Mouse (Mus musculus) G1E (cell line): ENCODE data around the gene Ctcfl. TPM values are rescaled to one million over a fixed set of nuclear protein-coding genes. Genes with fewer than 3 reads are reported as not detected.

Source experiments
- ATAC-seq: 2 replicates; pipeline ENCODE4 v1.8.0; 2016; ENCODE audit warnings: mild to moderate bottlenecking; ENCODE audit not compliant: insufficient number of reproducible peaks, poor library complexity, low FRiP score, severe bottlenecking; ENCODE audit errors: extremely low read depth
- DNase-seq: peaks from one replicate; pipeline ENCODE4 v3.0.0; 2012; ENCODE audit warnings: low spot score
- H3K27me3 ChIP-seq: 2 replicates; pipeline ENCODE4 v1.6.1; 2012; ENCODE audit warnings: mild to moderate bottlenecking, low read length, inconsistent platforms; ENCODE audit not compliant: insufficient read depth
- H3K36me3 ChIP-seq: replicated peaks from 2 replicates; pipeline ENCODE3; 2012; ENCODE audit warnings: mild to moderate bottlenecking, inconsistent platforms
- H3K4me1 ChIP-seq: 2 replicates; pipeline ENCODE4 v1.6.1; 2012; ENCODE audit warnings: low read depth, low read length, inconsistent platforms, mixed read lengths; ENCODE audit not compliant: insufficient read depth
- H3K4me3 ChIP-seq: 2 replicates; pipeline ENCODE4 v1.5.1; 2012; ENCODE audit warnings: low read depth, mild to moderate bottlenecking, inconsistent platforms, low read length, moderate library complexity, mixed read lengths
- H3K9me3 ChIP-seq: replicated peaks from 2 replicates; pipeline ENCODE4 v1.6.1; 2012; ENCODE audit warnings: inconsistent platforms
- CTCF ChIP-seq: IDR thresholded peaks from 2 replicates; pipeline ENCODE4 v1.5.1; 2012; ENCODE audit warnings: low read depth, low read length, inconsistent platforms, mixed read lengths
- GATA1 ChIP-seq: IDR thresholded peaks from 2 replicates; pipeline ENCODE4 v1.6.1; 2012; ENCODE audit warnings: borderline replicate concordance, low read length, inconsistent platforms, mixed read lengths
- GATA2 ChIP-seq: IDR thresholded peaks from 2 replicates; pipeline ENCODE4 v1.6.1; 2012; ENCODE audit warnings: low read depth, low read length, inconsistent platforms, borderline replicate concordance
- POLR2AphosphoS5 ChIP-seq: IDR thresholded peaks from 2 replicates; pipeline ENCODE4 v1.6.1; 2012; ENCODE audit warnings: low read depth, low read length, inconsistent platforms; ENCODE audit not compliant: insufficient replicate concordance
- TAL1 ChIP-seq: conservative IDR thresholded peaks from 2 replicates; pipeline ENCODE4 v1.6.1; 2012; ENCODE audit warnings: low read depth, low read length, inconsistent platforms, mixed read lengths
- polyA plus RNA-seq: library from polyadenylated mRNA; stranded (reverse); fragments of >175 nt; gene quantifications from 2 replicates; pipeline ENCODE4 v1.2.3, GENCODE M21; 2012
- total RNA-seq, 2 experiments: library from RNA; stranded (forward) in 1 of 2; stranded (reverse) in 1 of 2; fragments of 200-1000 nt in 1 of 2; fragments of >200 nt in 1 of 2; fragmentation: Nextera tagmentation in 1 of 2; gene quantifications; 2 replicates each; pipeline ENCODE4 v1.2.3; 2014 to 2017

Gene Ctcfl
- total RNA-seq (2014; fragmentation: Nextera tagmentation) (not detected in 2 replicates), total RNA-seq (2017) (not detected in 2 replicates), polyA plus RNA-seq (not detected in 2 replicates)

DNA sequence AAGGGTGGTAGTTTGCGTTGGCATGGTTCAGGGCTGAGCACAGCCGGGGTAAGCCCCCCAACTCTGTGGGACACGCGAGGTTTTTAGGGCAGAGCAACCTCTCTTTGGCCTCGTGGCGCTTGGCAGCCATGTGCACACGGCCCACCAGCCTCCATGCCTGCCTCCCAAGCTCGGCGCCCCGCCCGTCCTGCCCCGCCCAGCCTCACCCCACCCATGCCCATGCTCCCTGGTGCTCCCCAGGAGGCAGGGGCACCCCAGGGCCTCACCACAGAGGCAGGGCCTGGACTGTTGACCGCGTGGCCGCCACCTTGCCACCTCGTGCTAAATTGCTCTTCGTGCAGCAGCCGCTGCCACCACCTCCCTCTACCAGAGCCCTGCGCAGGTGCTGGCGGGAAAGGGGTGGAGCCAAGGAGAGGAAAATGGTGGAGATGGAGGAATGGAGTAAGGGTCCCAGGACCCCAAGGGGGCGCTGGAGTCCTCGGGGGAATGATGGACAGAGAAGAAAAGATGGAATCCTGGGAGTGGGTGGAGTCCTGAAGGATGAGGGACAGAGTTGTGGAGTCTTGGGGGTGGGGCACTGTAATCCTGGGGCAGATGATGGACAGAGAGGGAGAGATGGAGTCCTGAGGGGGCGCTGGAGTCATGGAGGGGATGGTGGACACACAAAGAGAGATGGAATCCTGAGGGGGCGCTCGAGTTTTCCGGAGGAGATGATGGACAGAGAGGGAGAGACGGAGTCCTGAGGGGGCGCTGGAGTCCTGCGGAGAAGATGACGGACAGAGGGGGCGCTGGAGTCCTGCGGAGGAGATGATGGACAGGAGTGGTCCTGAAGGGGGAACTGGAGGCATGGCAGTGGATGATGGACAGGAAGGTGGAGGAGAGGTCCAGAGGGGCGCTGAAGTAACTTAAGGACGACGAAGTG, at the start of gene Ctcfl:
Gene Ctcfl, minus strand, starts transcription at position 503 of the 922 bp plus-strand sequence.
- H3K27me3 ChIP-seq = no peaks in the 10 kb centered on the region
- no peak for ATAC-seq
- no peaks in the 10 kb centered on the region for H3K36me3 ChIP-seq
- no peak for TF ChIP-seq GATA1
- no peak for TF ChIP-seq TAL1
- no peak for TF ChIP-seq GATA2
- TF ChIP-seq CTCF = no peak
- TF ChIP-seq POLR2AphosphoS5 = no peak
- H3K4me3 ChIP-seq = no peak within 1 kb of the TSS; the same call in 1 of the 2 replicates
- H3K4me1 ChIP-seq = no peaks in the 10 kb centered on the region
- peaks cover 78% of the 10 kb centered on the region for H3K9me3 ChIP-seq
- no peak for DNase-seq

DNA sequence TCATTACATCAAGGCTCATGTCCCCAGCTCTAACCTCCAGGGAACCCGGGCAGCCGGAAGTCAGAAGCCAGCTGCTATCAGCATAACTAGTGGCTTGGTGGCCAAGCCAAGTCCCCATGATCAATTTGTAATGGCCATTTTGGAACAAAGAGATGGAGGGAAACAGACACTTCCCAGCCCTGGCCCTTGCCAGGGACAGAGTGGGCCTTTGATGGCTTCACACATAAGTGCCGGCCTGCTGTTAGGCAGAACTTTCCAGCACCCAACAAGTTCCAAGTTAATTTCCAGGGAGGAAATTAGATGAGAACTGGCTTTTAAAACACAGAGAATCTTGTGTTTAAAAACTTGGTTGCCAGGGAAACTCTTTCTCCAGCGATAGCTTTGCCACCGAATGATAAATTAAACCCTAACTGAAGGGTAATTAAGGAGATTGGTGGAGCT, 49.1 kb upstream of the Ctcfl start:
- Histone ChIP-seq H3K27me3 (no peaks in the 10 kb centered on the region), H3K36me3 (no peaks in the 10 kb centered on the region), H3K9me3 (peaks cover 94% of the 10 kb centered on the region), H3K4me1 (no peaks in the 10 kb centered on the region), H3K4me3 (no peak overlapping the region)
- no peak for ATAC-seq
- no peak for DNase-seq
- TF ChIP-seq CTCF (no peak), GATA2 (no peak), POLR2AphosphoS5 (no peak), GATA1 (no peak), TAL1 (no peak)

DNA sequence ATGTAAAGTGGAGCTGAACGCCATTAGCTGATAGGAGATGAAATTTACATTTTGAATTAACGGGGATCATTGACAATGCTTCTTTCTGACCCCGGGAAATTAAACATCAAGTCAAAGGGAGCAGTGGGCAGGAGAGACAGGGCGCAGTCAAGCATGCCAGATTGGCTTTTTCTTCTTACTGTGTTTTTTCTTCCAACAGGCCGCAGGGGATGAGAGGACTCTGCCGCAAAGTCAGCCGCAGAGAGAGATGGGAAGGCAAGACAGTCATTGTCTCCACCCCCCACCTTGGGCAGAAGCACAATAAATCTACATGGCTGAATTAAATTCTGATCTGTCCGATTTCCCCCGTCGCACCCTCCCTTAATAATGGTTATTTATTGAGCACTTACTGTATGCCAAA, 46.0 kb upstream of the Ctcfl start:
- H3K27me3 ChIP-seq = no peaks in the 10 kb centered on the region
- ATAC-seq (no peak), DNase-seq (no peak)
- H3K4me3 ChIP-seq = no peak overlapping the region
- TF ChIP-seq CTCF (no peak), TAL1 (no peak)
- H3K9me3 ChIP-seq = peaks cover 92% of the 10 kb centered on the region
- H3K36me3 ChIP-seq = no peaks in the 10 kb centered on the region
- H3K4me1 ChIP-seq = no peaks in the 10 kb centered on the region

DNA sequence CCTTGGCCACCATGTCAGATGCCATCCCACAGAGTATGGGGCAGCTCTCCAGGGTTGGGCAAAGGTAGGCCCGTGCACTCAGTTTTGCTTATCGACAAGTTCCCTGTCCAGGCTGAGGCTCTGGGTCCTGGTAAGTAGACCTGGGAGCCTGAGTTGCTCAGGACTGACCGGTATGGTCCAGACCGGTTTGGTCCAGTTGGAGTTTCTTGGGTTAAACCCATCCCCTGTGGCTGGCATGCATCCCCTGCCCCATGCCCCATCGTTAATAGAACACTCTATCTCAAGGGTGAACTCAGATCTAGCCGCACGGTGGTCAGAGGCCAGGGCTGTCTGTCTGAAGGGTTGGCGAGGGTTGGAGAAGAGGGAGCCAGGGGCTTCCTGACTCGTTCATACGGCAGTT, 45.6 kb upstream of the Ctcfl start:
- Histone ChIP-seq H3K4me3 (no peak overlapping the region), H3K9me3 (peaks cover 92% of the 10 kb centered on the region), H3K4me1 (no peaks in the 10 kb centered on the region), H3K36me3 (no peaks in the 10 kb centered on the region), H3K27me3 (no peaks in the 10 kb centered on the region)
- no peak for TF ChIP-seq CTCF
- no peak for TF ChIP-seq POLR2AphosphoS5
- no peak for TF ChIP-seq GATA2
- TF ChIP-seq GATA1 = no peak
- DNase-seq (no peak), ATAC-seq (no peak)

DNA sequence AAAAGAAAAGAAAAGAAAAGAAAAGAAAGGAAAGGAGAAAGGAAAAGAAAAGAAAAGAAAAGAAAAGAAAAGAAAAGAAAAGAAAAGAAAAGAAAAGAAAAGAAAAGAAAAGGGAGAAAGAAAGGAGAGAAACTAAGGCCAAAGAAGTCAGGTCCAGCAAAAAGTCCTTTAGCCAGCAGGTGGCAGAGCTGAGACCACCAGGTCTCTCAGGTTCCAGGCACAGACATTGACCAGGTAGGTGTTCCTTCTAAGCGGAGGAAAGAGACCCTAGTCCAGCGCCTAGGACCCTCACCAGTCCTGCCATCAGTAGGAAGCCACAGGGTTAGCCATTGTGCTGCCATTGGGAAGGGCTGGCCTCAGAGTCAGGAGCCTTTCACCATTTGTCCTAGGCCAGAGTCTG, 45.0 kb upstream of the Ctcfl start:
- Histone ChIP-seq H3K4me1 (no peaks in the 10 kb centered on the region), H3K36me3 (no peaks in the 10 kb centered on the region), H3K27me3 (no peaks in the 10 kb centered on the region), H3K9me3 (peaks cover 92% of the 10 kb centered on the region), H3K4me3 (no peak overlapping the region)
- ATAC-seq = no peak
- DNase-seq = no peak
- TF ChIP-seq CTCF (no peak), TAL1 (no peak), GATA2 (no peak), POLR2AphosphoS5 (no peak), GATA1 (no peak)

DNA sequence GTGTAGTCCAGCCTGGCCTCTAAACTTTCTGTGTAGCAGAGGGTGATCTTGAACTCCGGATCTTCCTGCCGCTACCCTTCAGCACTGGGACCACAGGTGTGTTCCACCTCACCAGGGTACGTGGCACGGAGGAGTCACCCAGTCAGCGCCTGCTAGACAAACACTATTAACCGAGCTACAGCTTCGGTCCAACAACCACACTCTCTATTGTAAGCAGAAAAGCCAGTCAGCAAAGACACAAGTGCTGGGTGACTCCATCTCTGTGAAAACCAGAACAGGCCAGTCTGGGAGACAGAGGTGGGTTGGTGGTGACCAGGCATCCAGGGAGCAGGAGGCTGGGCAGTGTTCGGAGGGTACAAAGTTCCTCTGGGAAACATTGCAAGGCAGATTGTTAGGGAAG, 44.1 kb upstream of the Ctcfl start:
- no peak for ATAC-seq
- no peaks in the 10 kb centered on the region for H3K4me1 ChIP-seq
- TF ChIP-seq GATA2 (no peak), TAL1 (no peak), CTCF (no peak), GATA1 (no peak), POLR2AphosphoS5 (no peak)

More for the DNA sequence above, 44.1 kb upstream of the Ctcfl start:
- Histone ChIP-seq H3K4me3 (no peak overlapping the region), H3K9me3 (peaks cover 89% of the 10 kb centered on the region), H3K36me3 (no peaks in the 10 kb centered on the region), H3K27me3 (no peaks in the 10 kb centered on the region)
- no peak for DNase-seq
